Mouse (Mus musculus) thymus, adult 2 months (tissue): ENCODE data around the gene Mfsd2b.

Experiments used
- CTCF ChIP-seq: fragments of 200-500 bp; IDR thresholded peaks from 2 replicates; pipeline ENCODE4 v1.5.1; 2012; ENCODE audit warnings: mild to moderate bottlenecking, control low read depth, low read length, moderate library complexity, borderline replicate concordance; ENCODE audit not compliant: control insufficient read depth, poor library complexity, insufficient read depth; ENCODE audit errors: extremely low read depth
- POLR2A ChIP-seq: fragments of 200-500 bp; IDR thresholded peaks from 2 replicates; pipeline ENCODE4 v1.6.1; 2012; ENCODE audit warnings: mild to moderate bottlenecking, low read length, control low read depth, moderate library complexity; ENCODE audit not compliant: control insufficient read depth, poor library complexity, insufficient read depth; ENCODE audit errors: extremely low read depth

DNA sequence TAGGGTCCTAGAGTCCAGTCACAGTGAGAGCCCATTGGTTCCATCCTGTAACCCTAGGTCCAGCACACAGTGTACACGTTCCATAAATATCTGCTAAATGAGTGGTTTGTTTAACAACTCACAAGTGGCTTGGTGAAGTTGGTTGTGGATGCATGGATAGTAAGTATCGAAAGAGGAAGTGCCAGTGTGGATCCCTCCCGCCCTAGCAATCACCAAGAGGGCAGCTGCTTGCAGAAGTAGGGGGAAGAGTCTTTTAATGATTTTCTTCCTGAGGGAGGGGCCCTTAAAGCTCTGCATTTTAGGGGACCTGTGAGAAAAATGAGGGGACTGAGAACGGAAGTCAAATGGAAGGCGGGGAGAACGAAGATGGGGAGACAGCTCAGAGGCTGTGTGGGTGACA lies 34.1 kb downstream of the Mfsd2b start:
- TF ChIP-seq CTCF (no peak), POLR2A (no peak)
